Comparison of ENCODE assay signal across 15 mouse cellular contexts in genomic region chr9:94815518-94815917, GRCm38 (mm10).
DNase-seq lines count a peak whose midpoint lies in the region; ATAC-seq lines count a peak whose summit lies in the region.
"Had no signal": no experiment of that assay in that cellular context is flagged by ENCODE, and none has a peak within 500 bp of the region (broad histone marks: within the 10 kb centered on the region; RNA-seq: fewer than 3 reads in every experiment).

No protein-coding gene starts in this region.

- peak; percentile 60 for DNase-seq in embryo, embryonic 10 days (ENCODE audit: low spot score)
- DNase-seq in embryo, embryonic 11 days: peak; percentile 51
- DNase-seq in forelimb bud, embryonic 11.5 days (ENCODE audit: low read depth, low spot score): peak; percentile 35
- DNase-seq in mesoderm, embryonic 11.5 days (ENCODE audit: low read depth, low spot score): peak; percentile 30
- DNase-seq in layer of hippocampus, adult 11-12 months (ENCODE audit: low spot score): no peak
- DNase-seq: adrenal gland, postnatal 14 days; cerebellum, adult 18-20 months; cerebellum, adult 9-11 months; gastrocnemius, postnatal 14 days; heart, adult 2 months; heart, postnatal 14 days had no signal

- ATAC-seq in megakaryocyte, adult 5-6 weeks (ENCODE audit: poor library complexity, severe bottlenecking): no peak
- ATAC-seq: activated CD4-positive, CD25-positive, alpha-beta regulatory T cell, adult 4 months; forebrain, embryonic 15.5 days; Patski had no signal
